Mouse (Mus musculus): ENCODE results near the gene Atl2.

- no peak for TF ChIP-seq UBTF (IDR thresholded peaks at IDR 0.05; ENCODE audit: low read depth, low read length)
- no peak for TF ChIP-seq RAD21 (IDR thresholded peaks at IDR 0.05; ENCODE audit: low read depth, low read length)
- TF ChIP-seq MAZ (IDR thresholded peaks at IDR 0.05; ENCODE audit: low read depth, low read length) = no peak
- TF ChIP-seq CTCF (conservative IDR thresholded peaks at IDR 0.05 in 1 of 2, IDR thresholded peaks at IDR 0.05 in 1 of 2; ENCODE audit: low read depth in 2 of 2, low read length in 2 of 2) = no peak
- TF ChIP-seq EP300 (IDR thresholded peaks at IDR 0.05; ENCODE audit: low read length) = no peak
Measured at GRCm38 (mm10) chr17:79864503-79864902, 31.4 kb downstream of the Atl2 start.

All from CH12.LX (cell line).